Mouse (Mus musculus) layer of hippocampus, adult 8-10 months (tissue): ENCODE measurements at regions not wholly inside any gene's neighbourhood (a gene's known extent, or its start where the extent isn't known, plus 50 kb on each side); places are given as distances from the start of the nearest gene placed in this dataset.

Source experiments
- DNase-seq, 2 experiments: peaks; one replicate each; pipeline ENCODE4 v3.0.0; 2022; ENCODE audit warnings: low spot score in 2 of 2

DNA sequence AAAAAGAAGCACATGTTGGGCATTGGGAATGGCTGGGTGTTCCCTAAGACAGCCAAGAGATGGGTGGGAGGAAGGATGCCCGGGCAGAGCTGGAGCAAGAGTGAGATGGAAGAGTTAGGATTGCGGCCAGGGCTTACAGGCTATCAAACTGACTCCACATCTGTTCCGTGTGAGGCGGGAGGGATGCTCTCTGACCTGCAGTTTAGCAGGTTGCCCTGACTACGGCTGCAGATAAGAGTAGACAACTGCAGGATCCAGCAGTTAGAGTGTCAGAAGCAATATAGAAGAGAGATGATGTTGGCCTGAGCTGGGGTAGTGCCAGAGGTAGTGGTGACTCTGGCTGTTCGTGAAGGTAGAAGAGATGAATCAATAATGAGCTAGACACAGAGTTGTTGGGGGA, 61.6 kb upstream of the Syt6 start:
- DNase-seq, result no peak

GRCm38 (mm10) chr3:103514061-103514460, 61.0 kb upstream of the Syt6 start:
- no peak for DNase-seq

DNA sequence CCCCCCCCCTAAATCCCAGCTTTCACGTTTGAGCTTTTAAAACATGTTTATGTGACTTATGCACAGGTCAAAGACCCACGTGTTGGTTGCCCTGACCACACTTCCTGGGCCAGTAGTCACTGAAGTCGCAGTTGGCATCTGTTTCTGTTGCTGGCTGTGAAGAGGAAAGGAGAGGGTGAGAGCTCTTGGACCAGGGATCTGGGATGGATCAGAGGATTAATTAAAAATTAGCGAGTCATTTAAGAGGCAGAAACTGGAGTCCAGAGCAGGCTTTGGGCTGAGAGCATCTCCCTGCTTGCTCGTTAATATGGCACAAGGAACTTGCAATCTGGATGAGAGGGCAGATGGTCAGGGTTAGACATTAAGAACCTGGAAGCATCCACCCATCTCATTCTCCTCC, 59.1 kb upstream of the Syt6 start:
- no peak for DNase-seq

- DNase-seq, result no peak
Measured at GRCm38 (mm10) chr3:103517376-103518304, 57.4 kb upstream of the Syt6 start.

GRCm38 (mm10) chr3:103518624-103519023, 56.4 kb upstream of the Syt6 start:
- peak in 1 of 2 experiments; percentile 10 for DNase-seq
